Mouse (Mus musculus): ENCODE data around the gene Cklf. TPM values are rescaled to one million over a fixed set of nuclear protein-coding genes. Genes with fewer than 3 reads are reported as not detected.

Cklf gene
- polyA plus RNA-seq (2021; fragmentation: Nextera tagmentation), result 5.9 and 8.5 TPM in 2 replicates
- long read RNA-seq, experiment 1, partial matches to known transcripts, result 0 of 6 reads
- long read RNA-seq, experiment 1, other reads (novel, unspliced or antisense), result 2 of 6 reads
- long read RNA-seq, experiment 2, partial matches to known transcripts, result 0 of 9 reads
- long read RNA-seq, experiment 2, other reads (novel, unspliced or antisense), result 5 of 9 reads

GRCm38 (mm10) chr8:104250439-104251367, at the start of gene Cklf:
Cklf (plus strand) TSS chr8:104250861.

GRCm38 (mm10) chr8:104248276-104248675, 2.4 kb upstream of the Cklf start, which contains the start of gene Tk2:
Tk2 (minus strand) TSS chr8:104248558.

GRCm38 (mm10) chr8:104293081-104293480, 42.4 kb downstream of the Cklf start, which contains the start of gene Cmtm2a:
Cmtm2a (minus strand) TSS chr8:104293181.

GRCm38 (mm10) chr8:104309441-104310155, 58.9 kb downstream of the Cklf start, which contains the start of the genes Gm45711 and Cmtm1:
Gm45711 (minus strand) TSS chr8:104310081.
Cmtm1 (minus strand) TSS chr8:104310145.

Other genes with a start within 250 kb of the Cklf start
- 0.97 and 0.99 TPM in 2 replicates for gene Cdh5, start 149.2 kb upstream of the Cklf start, polyA plus RNA-seq (2021; fragmentation: Nextera tagmentation)
- gene Bean1, start 80.4 kb upstream of the Cklf start, polyA plus RNA-seq (2021; fragmentation: Nextera tagmentation), result 0.93 and 1.2 TPM in 2 replicates
- gene Tk2, start 2.3 kb upstream of the Cklf start, polyA plus RNA-seq (2021; fragmentation: Nextera tagmentation), result 20.5 and 21.0 TPM in 2 replicates
- gene Cmtm2a, start 42.3 kb downstream of the Cklf start, polyA plus RNA-seq (2021; fragmentation: Nextera tagmentation), result not detected in 2 replicates
- not detected in 2 replicates for gene Gm45711, start 59.2 kb downstream of the Cklf start, polyA plus RNA-seq (2021; fragmentation: Nextera tagmentation)
- gene Cmtm1, start 59.3 kb downstream of the Cklf start, polyA plus RNA-seq (2021; fragmentation: Nextera tagmentation), result not detected in 2 replicates
- gene Gm11020, start 70.7 kb downstream of the Cklf start, polyA plus RNA-seq (2021; fragmentation: Nextera tagmentation), result not detected in 2 replicates
- gene Cmtm2b, start 71.4 kb downstream of the Cklf start, polyA plus RNA-seq (2021; fragmentation: Nextera tagmentation), result not detected in 2 replicates
- gene Cmtm3, start 88.5 kb downstream of the Cklf start, polyA plus RNA-seq (2021; fragmentation: Nextera tagmentation), result 12.1 and 16.2 TPM in 2 replicates
- gene Cmtm4, start 144.9 kb downstream of the Cklf start, polyA plus RNA-seq (2021; fragmentation: Nextera tagmentation), result 8.1 and 8.3 TPM in 2 replicates
- gene Dync1li2, start 192.2 kb downstream of the Cklf start, polyA plus RNA-seq (2021; fragmentation: Nextera tagmentation), result 20.1 and 27.9 TPM in 2 replicates

All from layer of hippocampus, adult 6 months (tissue).